Mouse (Mus musculus) frontal cortex, postnatal 36 days (tissue): ENCODE measurements at regions not wholly inside any gene's neighbourhood (a gene's known extent, or its start where the extent isn't known, plus 50 kb on each side); places are given as distances from the start of the nearest gene placed in this dataset.

ENCODE experiments used
- DNase-seq, 2 experiments: peaks; one replicate each; pipeline ENCODE4 v3.0.0; 2022; ENCODE audit warnings: low spot score in 2 of 2

GRCm38 (mm10) chr10:37079535-37079934, 59.2 kb downstream of the Marcks start:
- DNase-seq, result no peak

DNA sequence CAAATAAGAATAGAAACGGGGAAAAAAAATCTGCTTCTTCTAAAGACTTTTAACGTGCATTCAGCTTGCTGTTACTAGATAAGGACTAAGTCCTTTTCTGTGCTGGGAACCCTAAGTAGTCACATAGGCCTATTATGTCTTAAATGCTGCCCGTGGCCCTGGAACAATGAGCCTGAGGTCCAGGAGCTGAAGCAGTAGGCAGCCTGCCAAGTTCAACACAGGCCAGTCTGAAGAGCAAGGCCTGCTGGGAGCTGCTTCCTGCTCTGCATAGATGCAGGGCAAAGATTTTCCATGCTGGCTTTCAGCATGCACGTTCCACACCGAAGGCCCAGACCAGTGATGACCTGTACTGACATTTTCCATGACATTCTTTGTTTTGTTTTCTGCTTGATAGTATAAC, 60.3 kb downstream of the Marcks start:
- peak; percentile 17 to 42 for DNase-seq

GRCm38 (mm10) chr10:37077741-37078140, 61.0 kb downstream of the Marcks start:
- DNase-seq, result no peak

DNA sequence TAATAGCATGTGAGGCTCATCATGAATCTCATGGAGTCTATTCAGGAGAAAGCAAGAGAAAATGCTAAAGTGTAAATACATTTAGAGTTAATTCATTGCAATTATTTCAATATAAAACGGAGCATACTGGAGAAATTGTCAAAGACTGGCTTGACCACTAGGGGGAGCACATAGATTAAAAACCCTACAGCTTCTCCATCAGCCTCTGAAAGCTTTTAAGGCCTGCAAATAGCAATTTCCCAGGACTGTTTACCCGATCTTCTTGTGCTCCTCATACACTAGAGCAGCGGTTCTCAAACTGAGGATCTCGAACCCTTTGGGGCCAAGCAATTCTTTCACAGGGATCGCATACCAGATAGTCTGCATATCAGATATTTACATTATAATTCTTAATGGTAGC, 65.9 kb downstream of the Marcks start:
- DNase-seq, result peak; percentile 50 to 84

GRCm38 (mm10) chr10:37072061-37072460, 66.7 kb downstream of the Marcks start:
- DNase-seq, result no peak

GRCm38 (mm10) chr10:37071420-37071819, 67.3 kb downstream of the Marcks start:
- no peak for DNase-seq
